Mouse (Mus musculus) heart, adult 8-10 months (tissue): ENCODE results near the gene Nosip. TPM values are rescaled to one million over a fixed set of nuclear protein-coding genes. Genes with fewer than 3 reads are reported as not detected.
A peak's percentile ranks its signal among the peaks of the same experiment; 100 is the strongest.

ENCODE experiments used
- DNase-seq: peaks from one replicate; pipeline ENCODE4 v3.0.0; 2022; ENCODE audit warnings: low spot score
- total RNA-seq, 4 experiments: library from RNA; stranded (reverse); gene quantifications; 2 replicates each; pipeline ENCODE4 v1.2.4; 2022

The Nosip gene
- total RNA-seq, 4 experiments from 2014 or later: 30.6 to 33.8 (median 32.7) TPM

DNA sequence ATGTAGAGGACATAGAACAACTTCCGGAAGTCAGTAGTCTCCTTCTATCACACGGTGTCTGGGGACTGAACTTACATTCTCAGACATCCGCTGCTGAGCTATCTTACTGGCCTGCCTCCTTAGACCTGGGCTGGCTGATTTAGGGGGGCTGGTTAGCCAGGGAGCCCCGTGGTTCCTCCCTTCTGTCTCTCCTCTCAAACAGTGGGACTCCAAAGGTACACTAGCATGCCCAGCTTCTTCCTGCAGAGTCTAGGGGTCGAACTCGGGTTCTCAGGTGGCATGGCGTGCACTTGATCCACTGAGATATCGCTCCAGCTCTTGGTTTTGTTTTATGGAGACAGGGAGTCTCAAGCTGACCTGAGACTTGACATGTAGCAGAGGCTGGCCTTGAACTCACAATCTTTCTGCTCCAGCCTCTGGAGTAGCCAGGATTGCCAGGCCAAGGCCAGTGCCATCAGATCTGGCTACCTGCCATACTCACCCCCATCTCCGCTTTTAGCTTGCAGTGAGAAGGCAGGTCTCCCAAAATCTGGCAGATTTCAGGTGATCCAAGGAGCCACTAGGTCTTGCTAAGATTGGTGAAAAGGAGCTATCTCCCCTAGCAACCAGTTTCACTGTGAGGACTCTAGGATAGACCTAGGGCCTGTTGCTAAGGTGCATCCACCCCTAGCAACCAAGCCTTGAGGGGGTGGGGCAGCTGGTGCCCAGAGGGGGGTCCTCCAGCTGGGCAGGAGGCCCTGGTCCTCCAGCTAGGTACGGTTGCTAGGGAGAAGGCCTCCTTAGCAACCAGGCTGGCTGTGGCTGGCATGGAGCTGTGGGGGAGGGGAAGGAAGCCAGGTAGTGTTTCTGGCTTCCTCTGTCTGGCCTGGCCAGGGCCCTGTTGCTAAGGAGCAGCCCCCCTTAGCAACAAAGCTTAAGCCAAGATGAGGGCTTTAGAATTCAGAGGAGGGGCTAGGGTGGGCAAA lies 3.3 kb upstream of the Nosip start:
- no peak for DNase-seq

DNA sequence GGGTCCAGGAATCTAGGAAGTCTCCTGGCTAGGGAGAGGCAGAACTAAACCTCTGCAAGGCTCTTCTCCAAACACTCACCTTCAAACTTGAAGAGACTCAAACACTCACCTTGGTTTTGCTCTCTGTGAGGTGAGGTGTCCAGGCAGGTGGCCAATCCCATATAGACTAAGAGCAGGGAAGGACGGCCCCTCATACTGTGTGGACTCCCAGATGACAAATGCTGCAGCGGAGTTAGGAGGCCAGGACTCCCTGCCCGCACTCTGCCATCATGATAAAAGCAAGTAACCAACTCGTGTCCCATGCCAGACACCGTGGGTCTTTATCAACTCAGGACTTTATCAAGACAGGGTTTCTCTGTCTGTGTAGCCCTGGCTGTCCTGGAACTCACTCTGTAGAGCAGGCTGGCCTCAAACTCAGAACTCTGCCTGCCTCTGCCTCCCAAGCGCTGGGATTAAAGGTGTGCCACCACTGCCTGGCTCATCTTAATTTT lies 1.6 kb upstream of the Nosip start:
- DNase-seq: no peak

DNA sequence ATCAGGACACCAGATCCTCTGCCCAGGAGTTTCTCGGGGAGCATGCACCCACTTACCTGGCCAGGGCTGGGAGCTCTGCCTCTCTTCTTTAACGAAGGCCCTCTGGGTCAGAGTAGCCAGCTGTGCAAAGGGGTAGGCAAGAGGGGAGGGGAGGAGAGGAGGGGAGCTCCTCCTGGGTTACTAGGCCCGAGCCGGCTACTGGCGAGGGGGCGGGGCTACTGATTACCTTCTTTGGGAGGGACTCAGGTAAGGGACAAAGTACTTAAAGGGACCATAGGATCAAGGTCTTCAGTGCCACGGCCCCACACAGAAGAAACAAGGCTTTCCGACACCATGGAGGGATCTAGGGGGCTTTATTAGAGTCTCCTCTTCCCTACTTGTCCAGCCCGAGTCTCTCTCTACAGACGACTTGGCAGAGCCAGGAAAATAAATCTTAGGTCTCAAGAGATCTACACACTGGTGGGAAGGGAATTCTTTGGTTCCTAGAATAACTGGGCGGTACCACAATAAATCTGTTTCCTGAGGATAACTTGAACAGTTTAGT lies 625 bp upstream of the Nosip start:
- DNase-seq: no peak

DNA sequence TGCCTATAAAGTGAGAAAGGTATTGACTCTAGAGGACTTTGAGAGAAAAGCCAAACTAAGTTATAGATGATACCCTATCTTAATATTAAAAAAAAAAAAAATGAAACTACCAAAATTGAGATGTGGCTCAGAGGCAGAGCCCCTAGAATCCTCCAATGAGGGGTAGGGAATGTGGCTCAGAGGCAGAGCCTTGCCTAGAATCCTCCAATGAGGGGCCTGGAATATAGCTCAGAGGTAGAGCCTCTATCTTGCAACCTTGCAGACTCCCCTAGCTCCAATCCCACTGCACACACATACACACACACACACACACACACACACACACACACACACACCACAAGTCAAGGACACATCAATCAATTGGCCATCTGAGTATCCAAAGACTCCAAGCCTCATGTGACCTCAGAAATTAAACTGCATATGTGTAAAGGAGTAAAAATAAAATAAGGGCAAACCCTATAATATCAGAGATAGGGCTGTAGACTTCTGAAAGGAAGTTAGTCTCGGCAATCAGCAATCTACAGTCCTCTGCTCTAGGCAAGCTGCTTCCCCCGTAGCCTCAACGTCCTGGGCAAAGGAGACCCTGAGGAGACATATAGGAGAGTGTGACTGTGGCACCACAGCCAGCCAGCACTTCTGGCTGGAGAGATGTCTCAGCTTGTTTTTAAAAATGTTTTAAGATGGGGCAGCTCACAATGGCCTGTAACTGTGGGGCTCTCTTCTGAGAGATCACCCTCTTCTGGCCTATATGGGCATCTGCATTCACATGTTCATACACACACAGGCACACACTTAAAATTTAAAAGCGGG lies 5.2 kb downstream of the Nosip start:
- no peak for DNase-seq

DNA sequence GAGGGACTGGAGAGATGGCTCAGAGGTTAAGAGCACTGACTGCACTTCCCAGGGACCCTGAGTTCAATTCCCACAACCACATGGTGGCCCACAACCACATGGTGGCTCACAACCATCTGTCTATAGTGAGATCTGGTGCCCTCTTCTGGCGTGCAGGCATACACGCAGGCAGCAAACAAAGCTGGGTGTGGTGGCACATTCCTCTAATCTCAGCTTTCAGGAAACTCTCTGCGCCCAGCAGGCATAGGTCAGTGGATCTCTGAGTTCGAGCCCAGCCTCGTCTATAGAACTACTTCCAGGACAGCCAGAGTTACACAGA lies 5.7 kb downstream of the Nosip start:
- DNase-seq: no peak

DNA sequence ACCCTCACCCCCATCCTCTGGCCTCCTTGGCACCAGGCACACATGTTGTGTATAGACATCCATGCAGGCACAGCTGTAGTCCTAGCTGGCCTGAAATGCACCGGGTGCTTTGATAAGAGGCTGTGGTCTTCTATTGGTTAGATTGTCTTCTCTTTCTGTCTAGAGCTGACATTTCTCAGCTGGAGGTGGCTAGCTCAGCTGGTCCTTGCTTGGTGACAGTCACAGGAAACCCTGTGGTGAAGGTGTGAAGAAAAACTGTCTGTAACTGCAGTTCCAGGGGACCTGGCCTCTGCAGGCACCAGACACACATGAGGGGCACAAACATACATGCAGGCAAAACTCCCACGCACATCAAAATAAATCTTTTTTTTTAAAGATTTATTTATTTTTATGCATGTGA lies 7.4 kb downstream of the Nosip start:
- no peak for DNase-seq

DNA sequence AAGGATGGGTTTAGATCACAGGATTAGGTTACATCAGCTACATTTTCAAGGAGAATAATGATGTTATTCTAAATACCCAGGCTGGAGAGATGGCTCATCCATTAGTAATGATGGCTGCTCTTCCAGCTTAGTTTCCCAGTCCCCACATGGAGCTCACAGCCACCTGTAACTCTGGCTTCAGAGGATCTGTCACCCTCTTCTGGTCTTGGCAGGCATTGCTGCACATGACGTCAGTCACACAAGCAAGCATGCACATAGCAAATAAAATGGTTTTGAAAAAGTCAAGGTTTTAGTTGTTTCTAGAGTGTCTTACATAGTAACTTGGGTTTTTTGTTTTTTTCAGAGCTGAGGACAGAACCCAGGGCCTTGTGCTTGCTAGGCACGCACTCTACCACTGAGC lies 10.0 kb downstream of the Nosip start:
- DNase-seq: no peak

DNA sequence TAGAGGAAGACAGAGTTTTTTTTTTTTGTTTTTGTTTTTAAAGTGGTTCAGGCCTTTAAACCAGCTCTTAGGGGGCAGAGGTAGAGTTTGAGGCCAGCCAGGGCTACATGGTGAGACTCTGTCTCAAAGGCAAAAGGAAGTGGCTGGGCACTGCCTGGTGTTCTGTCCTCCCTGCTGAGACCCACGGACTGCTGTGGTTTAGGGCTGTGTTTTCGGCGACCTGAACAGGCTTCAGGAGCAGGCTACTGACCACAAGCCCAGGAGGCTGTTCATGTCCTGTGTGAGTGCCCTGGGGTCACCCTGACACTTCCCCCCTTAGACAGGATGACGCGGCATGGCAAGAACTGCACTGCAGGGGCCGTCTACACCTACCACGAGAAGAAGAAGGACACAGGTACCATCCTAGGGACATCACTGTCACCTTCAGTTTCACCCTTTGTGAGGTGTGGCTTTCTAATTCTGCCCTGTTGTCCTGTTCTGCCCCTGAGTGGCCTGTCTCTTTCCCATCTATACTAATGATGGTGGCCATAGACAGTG lies 11.0 kb downstream of the Nosip start:
- DNase-seq: no peak

DNA sequence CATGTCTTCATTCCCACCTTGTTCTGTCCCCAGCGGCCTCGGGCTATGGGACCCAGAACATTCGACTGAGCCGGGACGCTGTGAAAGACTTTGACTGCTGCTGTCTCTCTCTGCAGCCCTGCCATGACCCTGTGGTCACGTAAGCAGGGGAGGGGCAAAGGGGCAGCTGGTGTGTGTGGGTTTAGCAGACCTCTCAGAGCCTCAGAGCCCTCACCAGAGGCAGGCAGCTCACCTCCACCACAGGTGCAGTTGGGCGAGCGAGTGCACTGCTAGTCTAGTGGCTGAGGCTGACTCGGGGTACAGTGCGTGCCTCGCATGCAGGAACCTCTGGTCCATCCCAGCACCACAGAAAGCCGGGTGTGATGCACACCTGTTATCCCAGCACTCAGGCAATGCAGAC lies 11.7 kb downstream of the Nosip start:
- DNase-seq: no peak

DNA sequence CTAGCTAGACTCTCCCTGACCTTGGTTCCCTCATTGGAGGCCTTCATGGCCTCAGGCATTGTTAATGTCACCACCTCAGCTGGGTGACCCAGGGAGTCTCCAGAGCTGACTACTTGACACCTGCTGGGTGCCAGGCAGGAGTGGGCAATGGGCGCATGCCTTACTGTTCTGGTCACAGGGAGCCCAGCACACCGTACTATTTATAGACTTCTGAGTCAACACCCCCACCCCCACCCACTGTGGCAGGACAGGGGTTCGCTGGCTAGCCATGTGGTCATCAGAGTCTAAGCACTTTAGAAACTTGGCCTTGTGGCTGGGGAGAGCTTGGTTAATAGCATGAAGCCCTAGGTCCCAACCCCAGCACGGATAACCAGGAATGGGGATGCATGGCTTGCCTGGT lies 13.2 kb downstream of the Nosip start:
- no peak for DNase-seq

DNA sequence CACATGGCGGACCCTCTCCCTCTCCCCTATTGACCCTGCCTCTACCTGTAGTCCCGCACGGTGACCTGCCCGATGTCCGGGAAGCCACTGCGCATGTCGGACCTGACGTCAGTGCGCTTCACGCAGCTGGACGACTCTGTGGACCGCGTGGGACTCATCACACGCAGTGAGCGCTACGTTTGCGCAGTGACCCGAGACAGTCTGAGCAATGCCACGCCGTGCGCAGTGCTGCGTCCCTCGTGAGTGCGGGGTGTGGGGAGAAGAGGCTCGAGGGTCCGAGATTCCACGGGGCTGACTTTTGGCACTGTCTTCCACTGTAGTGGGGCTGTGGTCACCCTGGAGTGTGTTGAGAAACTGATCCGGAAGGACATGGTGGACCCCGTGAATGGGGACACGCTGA lies 14.3 kb downstream of the Nosip start:
- no peak for DNase-seq

DNA sequence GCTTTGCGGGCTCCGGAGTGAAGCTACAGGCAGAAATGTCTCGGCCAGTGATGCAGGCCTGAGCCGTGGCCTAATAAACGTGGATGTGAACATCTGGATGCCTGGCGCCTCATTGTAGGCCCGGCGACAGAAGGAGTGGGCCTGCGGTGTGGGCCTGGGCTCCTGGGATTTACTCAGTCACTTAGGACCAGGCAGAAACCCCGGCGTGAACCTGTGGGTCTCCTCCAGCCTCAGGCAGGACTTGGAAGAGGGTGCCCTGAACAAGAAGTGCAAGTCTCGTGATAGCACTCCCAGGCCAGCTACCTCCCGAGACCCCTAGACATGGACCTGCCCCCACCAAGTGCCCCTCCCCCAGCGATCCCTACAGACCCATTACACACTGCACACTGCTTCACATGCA lies 15.1 kb downstream of the Nosip start:
- DNase-seq: no peak

DNA sequence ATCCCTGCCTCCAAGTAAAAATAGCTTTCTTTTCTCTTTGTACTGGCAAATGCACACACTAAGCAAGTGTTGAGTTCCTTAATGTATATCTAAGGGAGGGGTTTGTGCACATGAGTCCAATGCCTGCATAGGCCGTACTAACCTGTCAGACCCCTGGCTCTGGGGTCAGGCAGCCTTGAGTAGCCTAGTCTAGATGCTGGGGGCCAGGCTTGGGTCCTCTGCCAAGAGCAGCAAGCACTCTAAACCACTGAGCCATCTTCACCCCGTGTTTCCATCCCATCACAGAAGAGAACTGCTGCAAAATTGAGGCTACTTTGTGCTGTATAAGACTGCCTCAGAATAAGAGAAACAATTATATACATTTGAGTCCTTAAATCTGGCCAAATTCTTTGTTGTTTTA lies 15.6 kb downstream of the Nosip start:
- DNase-seq: no peak

DNA sequence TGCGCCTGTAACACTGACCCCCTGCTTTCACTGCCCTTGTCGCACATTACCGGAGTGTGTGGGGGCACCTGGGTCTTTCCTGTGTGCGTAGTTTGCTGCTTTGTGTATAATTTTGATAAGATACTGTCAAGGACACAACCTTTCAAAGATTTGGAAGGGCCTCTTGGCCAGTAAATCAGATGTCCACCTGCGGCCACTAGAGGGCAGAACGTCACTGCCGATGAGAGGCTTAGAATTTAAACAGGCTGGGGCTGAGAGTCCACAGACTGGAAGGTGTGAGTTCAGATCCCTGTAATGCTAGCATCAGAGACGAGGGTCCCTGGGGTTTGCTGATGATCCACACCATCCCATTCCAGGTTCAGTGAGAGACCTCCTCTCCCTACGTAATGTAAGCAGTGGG lies 16.3 kb downstream of the Nosip start:
- DNase-seq: peak; percentile 80

DNA sequence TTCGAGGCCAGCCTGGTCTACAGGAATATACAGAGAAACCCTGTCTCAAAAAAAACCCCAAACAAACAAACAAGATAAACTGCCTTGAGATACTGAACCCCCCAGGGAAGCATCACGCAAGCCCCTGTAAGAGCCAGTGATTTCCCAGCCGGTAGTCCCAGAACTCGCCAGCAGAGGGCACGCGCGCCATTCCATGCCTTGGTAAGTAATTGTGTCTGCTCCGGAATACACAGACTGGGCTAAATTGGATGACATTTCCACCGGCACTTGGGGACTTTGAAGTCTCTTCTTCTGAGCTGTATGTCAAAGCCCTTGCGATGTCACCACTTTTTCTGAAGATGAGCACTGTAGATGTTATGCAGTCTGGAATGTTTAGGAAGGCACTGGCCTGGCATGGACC lies 17.6 kb downstream of the Nosip start:
- DNase-seq: peak; percentile 94

DNA sequence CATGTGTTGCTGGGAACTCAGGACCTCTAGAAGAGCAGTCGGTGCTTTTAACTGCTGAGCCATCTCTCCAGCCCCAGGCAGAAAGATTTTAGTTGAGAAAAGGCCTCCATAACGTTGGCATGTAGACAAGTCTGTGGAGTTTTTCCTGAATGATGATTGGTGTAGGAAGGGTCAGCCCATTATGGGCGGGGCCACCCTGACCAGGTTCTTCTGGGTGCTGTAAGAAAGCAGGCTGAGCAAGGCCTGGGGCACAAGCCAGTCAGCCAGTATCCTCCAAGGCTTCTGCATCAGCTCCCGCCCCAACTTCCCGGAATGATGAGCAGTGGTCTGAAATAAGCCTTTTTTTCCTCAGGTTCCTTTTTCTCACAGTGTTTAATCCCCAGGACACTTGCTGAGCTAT lies 18.8 kb downstream of the Nosip start:
- no peak for DNase-seq

DNA sequence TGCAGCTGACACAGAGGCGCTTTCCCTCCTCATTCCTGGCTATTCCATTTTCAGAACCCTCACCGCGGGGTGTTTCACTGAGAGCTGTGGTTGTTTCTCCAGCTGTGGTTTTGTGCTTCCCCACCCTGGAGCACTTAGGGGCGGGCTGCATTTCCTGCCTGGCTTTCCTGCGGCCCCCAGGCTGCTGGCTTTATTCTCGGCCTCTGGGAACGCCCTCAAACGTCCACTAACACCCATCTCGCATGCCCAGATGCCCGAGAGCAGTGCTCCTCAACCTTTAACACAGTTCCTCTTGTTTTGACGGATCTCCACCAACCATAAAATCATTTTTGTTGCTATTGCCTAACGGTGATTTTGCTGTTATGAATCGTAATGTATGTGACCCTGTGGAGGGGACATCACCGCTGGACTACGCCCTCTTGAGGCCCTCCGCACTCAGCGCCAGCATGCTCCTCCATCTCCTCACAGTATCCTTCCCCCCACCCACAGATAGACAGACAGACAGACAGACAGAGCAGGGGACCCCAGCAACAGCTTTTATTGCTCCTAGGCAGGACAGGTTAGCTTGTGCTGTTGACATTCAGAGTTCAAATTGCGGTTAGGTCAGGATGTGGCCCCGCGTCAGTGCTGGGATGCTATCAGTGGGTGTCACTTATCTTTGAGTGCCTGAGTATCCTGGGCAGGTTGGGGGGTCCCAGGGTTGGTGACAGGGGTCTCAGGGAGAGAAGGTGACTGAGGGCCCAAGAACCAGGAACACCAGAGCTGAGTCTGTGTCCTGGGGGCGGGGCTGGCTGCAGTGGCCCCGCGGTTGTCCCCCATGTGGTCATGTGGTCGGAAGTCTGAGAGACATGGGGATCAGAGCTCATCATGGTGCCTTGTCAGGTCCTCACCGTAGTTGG lies 20.4 kb downstream of the Nosip start:
- peak; percentile 80 for DNase-seq

DNA sequence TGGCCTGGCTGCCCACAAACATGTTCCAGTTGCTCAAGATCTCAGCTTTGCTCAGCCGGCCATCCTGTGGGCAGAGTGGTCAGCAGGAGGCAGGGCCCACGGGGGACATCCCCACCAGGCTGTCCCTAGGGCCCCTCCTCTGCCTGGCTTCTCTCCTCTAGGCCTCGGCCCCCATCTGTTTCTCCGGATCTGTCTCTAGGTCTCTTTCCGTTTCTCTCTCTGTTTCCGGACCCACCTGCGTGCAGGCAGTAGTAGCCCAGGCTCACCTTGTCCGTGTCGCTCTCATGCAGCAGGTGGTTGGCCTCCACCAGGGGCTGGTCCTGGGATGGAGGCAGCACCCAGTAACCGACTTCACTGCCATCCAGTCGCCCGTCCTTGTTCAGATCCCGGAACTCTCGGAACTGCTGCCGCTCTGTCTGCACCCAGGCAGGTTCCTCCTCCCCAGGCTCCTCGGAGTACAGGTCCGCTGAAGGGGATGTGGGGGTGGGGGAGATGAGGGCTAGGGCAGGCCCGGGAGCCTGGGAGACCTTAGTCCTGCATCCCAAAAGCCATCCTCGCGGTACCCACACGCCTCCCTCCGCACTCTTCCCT lies 21.2 kb downstream of the Nosip start:
- DNase-seq: no peak

DNA sequence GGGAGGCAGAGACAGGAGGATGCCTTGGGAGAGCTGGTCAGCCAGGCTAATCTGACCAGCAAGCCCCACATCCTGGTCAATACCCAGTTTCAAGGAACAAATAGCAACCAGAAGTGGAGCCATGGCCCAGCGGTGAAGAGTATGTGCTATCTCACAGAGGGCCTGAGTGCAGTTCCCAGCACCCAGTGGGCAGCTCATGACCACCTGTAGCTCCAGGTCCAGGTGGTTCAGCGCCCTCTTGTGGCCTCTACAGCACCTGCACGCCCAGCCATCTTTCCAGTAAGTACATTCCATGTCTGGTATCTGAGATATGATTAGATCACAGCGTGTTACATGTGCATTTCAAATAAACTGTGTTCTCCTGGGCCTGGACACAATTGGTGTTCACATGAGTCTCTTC lies 23.9 kb downstream of the Nosip start:
- no peak for DNase-seq

DNA sequence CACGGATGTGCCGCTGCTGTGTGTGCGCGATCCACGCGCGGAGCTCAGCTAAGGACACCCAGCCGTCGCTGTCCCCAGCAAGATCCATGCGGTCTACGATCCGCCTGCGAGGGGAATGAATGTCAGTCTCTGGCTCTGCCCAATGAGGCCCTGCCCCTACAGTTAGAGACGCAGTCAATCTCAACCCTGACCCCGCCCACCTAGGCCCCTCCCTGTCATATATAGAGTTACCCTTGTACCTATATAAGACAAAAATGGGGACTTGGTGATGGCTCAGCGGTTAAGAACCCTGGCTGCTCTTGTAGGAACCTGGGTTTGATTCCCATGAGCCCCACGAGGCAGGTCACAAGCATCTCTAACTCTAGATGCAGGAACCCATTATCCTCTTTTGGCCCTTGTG lies 26.4 kb downstream of the Nosip start:
- no peak for DNase-seq
